Mouse (Mus musculus) megakaryocyte, embryonic 14.5 days (primary cell): ENCODE data around the gene Vrtn.

ENCODE experiments used
- FLI1 ChIP-seq: IDR thresholded peaks from 2 replicates; pipeline ENCODE4 v1.6.1; 2012; ENCODE audit warnings: low read length, inconsistent platforms, mixed read lengths
- GATA1 ChIP-seq: IDR thresholded peaks from 3 replicates; pipeline ENCODE4 v1.6.1; 2012; ENCODE audit warnings: mixed read lengths, low read length, inconsistent platforms, borderline replicate concordance

- no peak for TF ChIP-seq GATA1
- no peak for TF ChIP-seq FLI1
Measured at GRCm38 (mm10) chr12:84612518-84612917, 28.3 kb upstream of the Vrtn start.
